Mouse (Mus musculus) cerebellum, postnatal 10 days (tissue): Measurements from ENCODE around the gene Ezh1.

Experiments
- DNase-seq, 2 experiments: peaks; one replicate each; pipeline ENCODE4 v3.0.0; 2021; ENCODE audit warnings: mixed read lengths in 2 of 2

The Ezh1 gene

DNA sequence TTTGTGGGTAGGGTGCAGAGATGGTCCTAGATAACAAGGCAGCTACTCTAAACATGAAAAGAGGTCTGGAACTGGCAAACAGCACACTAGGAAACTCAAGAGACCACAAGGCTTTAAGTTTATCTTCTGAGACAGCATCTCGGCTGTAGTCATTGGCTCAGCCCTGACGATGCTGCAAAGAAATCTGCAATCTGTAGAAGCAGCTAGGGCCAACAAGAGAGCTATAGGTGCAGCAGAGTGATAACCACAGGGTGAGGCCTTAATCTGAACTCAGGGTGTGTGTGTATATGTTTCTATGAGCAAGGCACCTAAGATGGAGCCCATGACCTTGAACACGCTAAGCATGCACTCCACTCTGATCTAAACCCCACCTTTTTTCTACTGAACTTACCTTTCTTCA is 26.7 kb downstream of the Ezh1 start:
- no peak for DNase-seq

DNA sequence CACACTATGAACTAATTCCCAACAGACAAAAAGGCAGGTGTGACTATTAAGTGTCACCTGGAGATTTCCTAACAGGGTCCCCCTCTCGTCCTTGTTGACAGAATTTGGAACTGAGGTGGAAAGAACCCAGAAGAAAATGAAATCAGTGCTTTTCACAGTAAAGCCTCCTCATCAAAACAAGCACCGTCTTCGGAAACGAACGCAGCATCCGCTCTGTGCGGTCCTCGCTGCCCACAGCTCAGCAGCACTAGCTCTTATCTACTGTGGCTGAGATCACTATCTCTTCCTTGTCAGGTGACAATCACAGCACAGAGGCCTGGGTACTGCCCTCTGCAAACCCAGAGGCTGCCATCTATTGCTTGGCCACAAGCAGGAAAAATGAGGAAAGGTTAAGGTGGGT is 30.1 kb downstream of the Ezh1 start:
- no peak for DNase-seq

DNA sequence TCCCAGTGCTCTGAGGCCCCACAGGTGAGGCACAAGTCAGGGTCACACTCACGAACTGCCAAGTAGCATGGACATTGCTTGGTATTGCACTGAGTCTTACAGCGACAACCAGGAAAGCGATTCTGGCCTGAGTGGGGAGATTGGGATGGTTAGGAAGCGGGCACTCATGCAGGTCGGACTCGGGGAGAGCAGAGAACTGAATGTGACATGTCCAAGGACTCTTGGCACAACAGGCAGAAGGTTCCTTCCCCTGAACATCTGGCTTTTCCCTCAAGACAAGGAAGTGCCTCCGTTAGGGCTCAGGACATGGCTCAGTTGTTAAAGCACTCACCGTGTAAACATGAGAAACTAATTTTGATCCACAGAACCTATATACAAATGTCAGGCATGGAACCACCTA is 30.7 kb downstream of the Ezh1 start:
- DNase-seq: no peak

DNA sequence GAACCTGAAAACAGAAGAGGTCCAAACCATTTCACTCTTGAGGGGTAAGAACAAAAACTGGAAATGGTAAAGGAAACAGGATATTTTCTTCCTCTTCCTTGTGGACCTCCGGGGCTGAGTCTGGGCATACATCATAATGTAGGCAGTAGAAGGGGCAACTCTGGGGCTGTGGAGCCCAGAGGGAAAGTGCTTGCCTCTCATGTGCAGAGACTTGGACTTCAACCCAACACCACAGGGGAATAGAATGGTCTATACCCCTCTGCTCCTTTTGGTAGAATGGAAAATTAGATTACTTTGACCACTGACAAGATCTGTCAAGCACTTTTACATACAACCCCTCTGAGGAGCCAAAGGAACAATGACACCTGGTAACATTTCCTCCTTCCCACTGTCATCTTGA is 31.2 kb downstream of the Ezh1 start:
- DNase-seq: no peak

DNA sequence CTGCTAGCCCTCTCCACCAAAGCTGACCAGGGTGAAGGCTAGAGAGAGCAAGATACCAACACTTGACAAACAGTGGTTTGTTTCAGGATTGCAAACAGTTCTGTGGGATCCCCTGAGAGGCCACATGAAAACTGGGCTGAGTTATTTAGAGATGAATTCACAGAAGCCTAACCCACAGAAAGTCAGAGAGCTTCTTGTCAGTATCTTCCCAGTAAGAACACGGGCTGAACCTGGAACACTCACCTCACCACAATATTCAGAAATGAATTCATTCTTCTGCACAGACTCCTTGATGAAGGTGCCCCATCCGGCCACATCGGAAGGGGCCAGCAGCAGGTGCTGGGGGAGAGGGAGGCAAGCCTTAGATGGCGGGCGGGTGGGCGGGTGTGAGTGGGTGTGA is 31.6 kb downstream of the Ezh1 start:
- no peak for DNase-seq

DNA sequence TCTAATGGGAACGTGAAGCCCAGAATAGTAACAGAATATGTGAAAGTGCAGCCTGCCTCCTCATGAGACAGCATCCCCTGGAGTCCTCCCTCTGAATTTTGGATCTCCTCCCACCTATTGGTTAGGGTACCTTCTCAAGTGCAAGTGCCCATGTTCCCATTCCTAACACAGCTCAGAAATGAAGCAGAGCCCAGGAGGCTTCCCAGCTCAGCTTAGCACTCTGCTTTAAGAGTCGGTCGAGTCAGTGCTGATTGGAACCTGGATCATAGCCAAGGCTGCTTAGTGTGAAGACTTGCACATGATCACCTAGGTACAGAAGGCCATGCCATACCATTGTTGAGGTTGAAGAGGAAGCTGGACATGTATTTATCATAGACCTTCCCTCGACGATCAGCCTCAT is 32.1 kb downstream of the Ezh1 start:
- DNase-seq: peak; percentile 43 to 61

DNA sequence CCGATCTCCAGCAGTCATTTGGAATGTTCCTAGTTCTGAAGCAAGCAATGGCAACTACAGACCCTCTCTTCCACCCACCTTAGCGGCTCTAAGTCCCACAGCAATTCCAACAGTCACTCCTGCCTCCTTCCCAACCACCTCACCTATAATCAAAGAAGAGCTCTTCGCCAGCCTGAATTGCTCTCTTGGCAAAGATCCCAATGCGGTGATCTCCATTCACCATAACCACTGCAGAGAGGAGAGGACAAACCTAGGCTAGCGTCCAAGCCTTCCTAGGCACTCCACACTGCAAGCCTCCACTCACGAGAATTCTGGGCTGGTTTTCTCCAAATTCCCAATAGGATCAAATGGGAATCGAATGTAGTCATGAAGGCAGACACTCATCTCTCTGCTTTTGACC is 33.2 kb downstream of the Ezh1 start:
- peak; percentile 53 to 59 for DNase-seq

DNA sequence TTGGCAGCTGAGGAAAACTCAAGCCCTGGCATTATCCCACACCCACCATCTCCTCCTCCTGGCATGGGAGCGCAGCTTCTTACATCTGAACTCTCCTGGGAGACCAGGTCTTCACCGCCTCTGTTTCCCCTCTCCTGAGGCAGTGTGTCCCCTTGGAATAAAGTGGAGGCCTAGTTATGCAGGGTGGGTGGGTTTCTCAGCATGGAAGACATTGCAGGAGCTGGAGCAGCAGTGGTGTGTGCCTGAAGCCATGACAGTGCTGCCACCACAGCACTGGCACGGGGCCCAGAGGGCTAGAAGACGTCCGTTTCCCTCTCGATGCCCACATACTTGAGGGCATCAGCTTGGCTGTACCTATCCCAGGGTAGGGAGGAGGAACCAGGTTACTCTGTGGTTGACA is 33.6 kb downstream of the Ezh1 start:
- peak; percentile 76 to 77 for DNase-seq

DNA sequence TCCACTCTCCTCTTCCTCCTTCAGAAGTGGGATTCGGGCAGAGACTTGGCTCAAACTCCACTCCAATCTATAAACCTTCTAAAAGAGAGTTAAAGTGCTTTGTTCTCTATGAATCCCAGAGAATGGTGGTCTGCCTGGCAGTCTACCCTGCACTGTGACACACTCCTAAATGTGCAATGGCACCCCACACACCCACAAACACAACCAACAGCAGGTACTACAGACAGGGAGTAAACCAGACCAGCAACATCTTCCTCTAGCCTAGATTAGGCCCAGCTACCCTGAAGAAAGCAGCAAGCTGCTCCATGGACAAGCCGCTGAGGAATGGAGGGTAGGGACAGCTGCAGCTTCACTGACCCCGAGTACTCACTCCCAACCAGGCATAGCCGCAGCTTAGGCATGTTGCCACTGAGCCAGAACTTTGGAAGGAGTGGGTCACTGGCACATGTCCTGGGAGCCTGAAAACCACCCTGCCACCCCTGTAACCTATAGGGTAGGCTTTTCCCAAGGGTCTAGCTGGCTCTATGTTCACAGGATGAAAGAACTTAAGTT is 34.3 kb downstream of the Ezh1 start:
- peak; percentile 63 to 65 for DNase-seq

DNA sequence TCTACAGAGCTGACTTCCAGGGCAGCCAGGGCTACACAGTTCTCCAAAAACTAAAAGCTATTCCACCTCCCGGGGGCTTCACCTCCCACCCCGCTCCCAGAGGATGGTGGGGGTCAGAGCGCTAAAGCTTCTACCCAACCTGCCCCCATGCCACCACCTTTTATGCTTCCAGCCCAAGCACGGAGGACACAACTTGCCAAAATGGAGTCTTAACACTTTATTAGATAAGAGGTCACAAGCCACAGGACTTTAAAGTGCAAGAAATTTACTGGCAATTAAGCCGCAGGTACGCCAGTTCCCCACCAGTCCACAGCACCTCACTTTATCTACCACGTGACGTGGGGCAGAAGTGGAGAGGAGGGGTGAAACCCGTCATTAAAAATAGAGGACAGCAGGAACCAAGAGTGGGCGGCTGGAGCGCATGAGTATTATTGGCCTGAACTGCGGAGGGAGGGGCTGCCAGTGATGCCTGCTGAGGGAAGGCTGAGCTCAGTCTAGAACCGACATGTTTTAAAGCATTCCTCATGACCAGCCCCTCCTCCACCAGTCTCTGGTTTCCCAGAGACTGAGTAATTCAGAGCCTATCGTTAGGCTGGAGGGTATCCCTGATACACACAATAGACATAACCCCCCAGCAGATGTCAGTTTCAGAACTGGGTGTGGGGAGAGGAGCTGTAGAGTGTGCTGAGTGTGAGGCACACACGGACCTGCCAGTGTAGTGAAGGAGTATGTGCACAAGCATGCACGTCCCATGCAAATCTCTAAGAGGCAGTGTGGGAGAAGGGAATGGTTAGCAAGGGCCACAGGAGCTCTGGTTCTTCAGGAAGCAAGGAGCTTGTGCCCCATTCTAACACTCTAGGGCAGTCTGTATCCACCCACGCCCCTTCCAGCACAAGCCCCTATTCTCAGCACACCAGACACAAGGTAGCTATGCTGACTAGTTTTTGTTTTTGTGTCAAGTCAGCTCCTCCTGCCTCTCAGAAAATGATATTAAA is 35.1 kb downstream of the Ezh1 start:
- DNase-seq: peak; percentile 74 to 79

DNA sequence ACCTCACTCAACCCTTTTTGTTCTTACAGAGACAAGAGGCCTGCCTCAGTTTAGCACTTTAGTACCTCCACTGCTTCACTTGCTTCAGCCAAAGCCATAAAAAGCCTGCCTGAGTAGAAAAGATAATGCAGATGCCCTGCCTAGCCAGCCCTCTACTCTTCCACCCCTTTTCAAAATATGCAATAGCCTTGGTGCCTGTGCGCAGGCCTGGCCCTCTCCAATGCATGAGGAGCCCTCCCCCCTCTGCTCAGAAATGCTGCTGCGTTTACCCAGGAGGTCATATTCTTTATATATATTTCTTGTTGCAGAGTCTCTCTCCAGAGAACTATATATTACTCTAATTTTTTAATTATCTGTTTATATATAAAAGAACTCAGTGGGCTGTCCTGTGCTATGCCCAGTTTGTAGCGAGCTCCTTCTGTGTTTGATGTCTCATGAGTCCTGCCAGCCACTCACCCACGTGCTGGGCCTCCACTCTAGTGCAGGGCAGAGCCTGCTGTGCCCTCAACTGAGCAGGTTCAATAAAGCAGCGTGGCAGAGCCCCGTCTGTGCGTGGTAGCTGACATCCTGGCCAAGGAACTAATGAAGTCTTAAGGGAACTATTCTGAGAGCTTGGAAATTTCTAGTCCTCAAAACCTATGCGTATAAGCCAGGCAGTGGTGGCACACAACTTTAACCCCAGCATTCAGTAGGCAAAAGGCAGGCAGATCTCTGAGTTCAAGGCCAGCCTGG is 35.9 kb downstream of the Ezh1 start:
- DNase-seq: peak; percentile 52 to 62

DNA sequence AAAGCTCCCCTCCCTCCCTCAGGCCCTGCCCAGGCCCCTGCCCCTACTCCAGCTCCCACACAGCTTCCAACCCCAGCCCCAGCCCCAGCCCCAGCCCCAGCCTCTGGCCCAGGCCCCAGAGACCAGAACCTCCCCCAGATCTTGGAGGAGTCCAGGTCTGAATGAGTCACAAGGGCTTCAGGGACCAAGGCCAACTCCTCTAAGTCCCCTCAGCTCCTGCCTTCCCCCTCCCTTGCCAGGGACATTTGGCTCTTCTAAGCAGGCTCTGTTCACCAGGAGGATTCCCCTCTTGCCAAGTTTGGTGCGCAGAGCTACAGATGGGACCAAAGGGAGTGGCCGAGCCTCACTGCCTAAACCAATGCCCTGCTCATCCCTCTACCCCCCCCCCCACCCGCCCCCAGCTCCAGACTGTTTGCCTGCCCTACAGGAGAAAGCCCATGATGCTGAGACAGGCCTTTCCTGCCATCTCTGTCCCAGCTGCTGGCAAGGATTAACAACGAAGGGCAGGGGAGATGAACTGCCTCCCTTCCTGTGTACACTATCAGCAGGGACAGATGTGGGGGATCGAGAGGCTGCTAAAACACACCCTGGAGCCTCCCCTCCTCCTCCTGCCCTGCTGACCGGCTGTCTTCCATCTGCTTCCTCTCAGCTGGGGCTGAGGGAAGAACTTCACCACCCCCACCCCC is 36.6 kb downstream of the Ezh1 start:
- DNase-seq: peak; percentile 94 to 96

DNA sequence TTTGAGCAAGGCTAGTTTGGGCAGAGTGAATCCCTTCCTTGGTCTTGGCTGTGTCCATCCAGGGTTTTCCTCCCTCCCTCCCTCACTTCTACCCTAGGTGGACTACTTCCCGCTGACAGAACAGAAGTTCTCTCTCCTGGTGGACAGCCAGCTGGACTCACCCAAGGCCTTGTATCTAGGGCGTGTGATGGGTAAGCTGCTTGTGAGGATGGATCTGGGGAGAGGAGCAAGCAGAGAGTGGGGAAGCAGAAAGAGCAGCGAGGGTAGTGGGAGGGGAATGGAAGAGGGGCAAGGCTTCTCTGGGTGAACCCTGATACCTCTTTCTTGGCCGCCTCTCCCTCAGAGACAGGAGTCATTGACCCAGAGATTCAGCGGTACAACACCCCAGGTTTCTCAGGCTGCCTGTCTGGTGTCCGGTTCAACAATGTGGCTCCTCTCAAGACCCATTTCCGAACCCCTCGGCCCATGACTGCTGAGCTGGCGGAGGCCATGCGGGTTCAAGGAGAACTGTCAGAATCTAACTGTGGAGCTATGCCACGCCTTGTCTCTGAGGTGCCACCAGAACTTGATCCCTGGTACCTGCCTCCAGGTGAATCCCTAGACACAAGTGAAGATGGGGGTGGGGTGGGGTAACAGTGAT is 38.0 kb downstream of the Ezh1 start:
- peak; percentile 89 to 91 for DNase-seq

DNA sequence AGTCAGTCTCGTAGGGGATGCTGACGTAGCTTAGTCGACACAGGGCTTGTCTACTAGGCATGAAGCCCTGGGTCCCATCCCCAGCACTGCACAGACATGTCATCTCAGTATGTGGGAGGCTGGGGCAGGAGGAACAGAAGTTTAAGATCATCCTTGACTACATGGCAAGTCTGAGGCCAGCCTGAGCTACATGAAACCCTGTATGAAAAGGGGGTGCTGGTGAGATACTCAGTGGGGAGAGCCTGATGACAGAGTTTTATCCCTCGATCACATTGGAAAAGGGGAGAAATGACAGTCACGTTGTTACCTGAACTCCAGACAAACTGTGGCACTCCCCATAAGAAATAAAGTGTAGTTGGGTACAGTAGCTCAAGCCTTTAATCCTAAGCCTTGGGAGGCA is 38.7 kb downstream of the Ezh1 start:
- DNase-seq: peak in 1 of 2 experiments; percentile 27

DNA sequence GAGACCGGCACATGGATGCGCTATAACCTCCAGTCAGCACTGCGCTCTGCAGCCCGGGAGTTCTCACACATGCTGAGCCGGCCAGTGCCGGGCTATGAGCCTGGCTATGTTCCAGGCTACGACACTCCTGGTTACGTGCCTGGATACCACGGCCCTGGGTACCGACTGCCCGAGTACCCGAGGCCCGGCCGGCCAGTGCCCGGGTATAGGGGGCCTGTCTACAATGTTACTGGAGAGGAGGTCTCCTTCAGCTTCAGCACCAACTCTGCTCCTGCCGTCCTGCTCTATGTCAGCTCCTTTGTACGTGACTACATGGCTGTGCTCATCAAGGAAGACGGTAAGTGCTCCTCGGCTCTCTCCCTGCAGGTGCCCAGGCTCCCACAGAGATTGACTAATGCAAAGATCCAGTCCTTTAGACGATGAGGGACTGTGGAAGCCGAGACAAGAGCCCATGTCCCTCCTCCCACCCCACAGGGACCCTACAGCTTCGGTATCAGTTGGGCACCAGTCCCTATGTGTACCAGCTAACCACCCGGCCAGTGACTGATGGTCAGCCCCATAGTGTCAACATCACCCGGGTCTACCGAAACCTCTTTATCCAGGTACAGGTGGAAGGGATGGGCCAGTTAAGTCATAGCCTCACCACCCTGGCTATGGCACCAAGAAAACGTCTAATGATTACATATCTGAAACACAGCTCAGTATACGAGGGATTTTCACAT is 39.6 kb downstream of the Ezh1 start:
- peak; percentile 51 to 63 for DNase-seq

DNA sequence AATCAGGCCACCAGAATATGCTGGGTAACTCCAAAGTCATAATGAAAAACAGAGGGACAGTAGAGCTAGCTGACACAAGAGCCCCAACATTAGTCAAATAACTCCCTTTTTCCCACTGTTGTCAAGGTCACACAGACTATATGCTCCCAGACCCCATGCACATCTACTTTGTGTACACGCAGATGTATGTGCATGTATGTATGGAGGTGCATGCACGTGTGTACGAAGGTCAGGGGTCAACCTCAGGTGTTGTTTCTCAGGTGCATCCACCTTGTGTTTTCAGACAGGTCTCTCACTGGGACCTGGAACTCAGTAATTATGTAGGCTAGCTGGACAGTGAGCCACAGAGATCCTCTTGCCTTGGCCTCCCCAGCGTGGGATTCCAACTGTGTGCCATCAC is 40.8 kb downstream of the Ezh1 start:
- DNase-seq: peak in 1 of 2 experiments; percentile 18

DNA sequence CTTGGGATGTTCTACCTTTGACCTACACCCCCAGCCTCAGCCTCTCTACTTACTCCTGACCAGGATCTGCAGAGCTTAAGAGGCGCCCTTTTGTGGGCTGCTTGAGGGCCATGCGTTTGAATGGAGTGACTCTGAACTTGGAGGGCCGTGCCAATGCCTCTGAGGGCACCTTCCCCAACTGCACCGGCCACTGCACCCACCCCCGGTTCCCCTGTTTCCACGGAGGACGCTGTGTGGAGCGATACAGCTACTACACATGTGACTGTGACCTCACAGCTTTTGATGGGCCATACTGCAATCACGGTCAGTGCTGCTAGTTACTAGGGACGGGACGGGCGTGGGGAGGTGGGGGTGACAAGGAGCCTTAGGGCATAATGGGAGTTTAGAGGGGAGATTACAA is 41.3 kb downstream of the Ezh1 start:
- DNase-seq: peak; percentile 20 to 22

DNA sequence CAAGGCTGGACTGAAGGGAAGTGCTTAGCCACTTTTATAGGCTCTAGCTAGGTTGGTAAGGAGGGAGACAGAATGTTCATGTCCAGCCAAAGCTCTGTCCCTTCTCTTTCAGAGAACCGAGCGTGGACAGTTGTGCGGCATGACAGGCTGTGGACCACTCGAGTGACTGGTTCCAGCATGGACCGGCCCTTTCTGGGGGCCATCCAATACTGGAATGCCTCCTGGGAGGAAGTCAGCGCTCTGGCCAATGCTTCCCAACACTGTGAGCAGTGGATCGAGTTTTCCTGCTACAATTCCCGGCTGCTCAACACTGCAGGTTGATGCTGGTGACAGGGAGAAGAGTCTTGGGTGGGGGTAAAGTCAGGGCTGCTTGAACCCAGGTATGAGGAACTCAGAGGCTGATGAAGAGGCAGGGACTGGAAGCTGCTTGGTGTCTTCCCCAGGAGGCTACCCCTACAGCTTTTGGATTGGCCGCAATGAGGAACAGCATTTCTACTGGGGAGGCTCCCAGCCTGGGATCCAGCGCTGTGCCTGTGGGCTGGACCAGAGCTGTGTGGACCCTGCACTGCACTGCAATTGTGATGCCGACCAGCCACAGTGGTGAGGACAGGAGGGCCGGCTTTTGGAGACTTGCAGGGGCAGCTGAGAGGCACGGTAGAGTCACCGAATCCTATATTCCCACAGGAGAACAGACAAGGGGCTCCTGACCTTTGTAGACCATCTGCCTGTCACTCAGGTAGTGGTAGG is 43.3 kb downstream of the Ezh1 start:
- peak; percentile 81 to 84 for DNase-seq

DNA sequence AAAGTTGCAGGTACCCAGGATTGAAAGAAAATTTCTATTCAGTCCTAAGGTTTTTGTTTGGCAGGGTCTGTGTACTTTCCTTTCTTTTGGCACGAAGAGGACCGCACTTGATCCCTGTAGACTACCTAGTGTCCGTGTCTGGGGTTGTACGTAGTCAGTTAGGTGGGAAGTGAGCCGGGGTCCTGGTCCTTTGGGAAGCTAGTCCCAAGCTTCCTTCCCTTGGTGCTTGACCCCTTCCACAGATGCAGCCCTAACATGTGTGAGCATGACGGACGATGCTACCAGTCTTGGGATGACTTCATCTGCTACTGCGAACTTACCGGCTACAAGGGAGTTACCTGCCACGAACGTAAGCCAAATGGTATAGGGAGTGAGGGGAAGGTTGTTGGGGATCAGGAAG is 44.3 kb downstream of the Ezh1 start:
- DNase-seq: no peak

DNA sequence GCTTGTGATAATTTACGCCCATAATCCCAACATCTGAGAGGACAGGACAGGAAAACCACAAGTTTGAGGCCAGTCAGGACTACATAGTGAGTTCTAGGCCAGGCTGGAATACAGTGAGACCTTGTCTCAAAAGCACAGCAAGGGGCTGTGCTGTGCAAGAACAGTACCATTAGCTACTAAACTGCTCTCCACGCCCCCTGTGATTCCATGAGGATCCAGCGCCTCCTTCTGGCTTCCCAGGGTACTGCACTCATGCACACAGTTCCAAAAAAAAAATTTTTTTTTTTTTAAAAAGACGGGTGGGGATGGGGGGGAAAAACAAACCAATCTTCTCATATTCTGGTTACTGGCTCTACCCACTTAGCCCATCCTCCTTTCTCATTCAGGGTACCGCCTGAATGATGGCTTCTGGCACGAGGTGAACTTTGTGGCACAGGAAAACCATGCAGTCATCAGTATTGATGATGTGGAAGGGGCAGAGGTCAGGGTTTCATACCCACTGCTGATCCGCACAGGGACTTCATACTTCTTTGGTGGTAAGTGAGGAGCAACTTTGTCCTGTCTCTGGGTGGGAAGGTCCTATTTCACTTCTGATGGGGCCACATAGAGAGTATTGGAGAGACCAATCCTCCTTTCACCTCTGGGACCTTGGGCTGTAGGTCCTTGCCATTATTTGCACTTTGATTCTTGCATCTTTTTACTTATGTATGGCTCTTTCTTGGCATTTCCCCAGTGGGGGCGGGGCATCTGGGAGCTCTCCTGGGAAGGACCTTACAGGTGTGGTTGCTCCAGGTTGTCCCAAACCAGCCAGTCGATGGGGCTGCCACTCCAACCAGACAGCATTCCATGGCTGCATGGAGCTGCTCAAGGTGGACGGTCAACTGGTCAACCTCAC is 45.2 kb downstream of the Ezh1 start:
- peak; percentile 90 to 95 for DNase-seq
